Mouse (Mus musculus): ENCODE measurements at regions not wholly inside any gene's neighbourhood (a gene's known extent, or its start where the extent isn't known, plus 50 kb on each side); places are given as distances from the start of the nearest gene placed in this dataset.

DNA sequence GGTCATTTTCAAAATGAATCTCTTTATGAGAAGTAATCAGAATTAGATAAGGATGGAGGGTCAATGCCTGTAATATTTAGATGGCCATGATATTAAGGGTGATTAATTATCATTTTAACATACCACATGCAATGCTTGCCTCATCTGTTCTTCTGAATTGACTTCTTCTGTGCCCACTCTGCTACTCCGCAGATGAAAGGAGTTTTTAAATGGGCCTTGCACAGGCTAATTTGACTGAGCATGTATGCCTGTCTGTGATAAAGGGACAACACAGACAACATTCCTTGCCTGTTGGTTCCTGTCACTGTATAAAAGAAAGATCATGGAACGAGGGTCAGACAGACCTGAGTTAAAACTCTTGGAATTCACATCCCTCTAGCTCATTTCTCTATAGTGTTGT is 2824.0 kb upstream of the Gm6569 start:
- TF ChIP-seq POLR2A (IDR thresholded peaks at IDR 0.05; ENCODE audit: low read depth, low read length) (no peak), CTCF (IDR thresholded peaks at IDR 0.05; ENCODE audit: borderline replicate concordance, insufficient read depth, low read length) (no peak)
